Mouse (Mus musculus): Measurements from ENCODE around the gene Ldhal6b. TPM values are rescaled to one million over a fixed set of nuclear protein-coding genes. Genes with fewer than 3 reads are reported as not detected.

Gene Ldhal6b
- polyA plus RNA-seq, 1 experiment from 2014 or later, result not detected

DNA sequence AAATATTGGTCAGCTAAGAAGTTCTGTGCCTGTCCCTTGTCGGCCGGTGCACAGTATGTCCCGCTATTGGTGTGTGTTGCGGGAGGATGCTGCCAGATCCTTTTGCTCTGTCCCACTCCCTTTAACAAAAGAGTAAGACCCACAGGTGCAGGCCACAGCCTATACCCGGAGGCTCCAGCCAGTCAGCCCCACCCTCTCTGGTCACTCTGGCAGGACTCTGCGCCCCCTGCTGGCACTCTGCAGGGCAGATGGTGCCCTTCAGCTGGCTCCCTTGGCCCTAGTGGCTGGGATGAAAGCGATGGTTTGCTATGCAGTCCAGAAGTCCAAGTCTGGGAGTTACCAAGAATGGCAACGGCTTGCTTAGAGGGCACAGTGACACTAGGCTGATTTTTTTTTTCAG, 15.9 kb downstream of the Ldhal6b start:
- Histone ChIP-seq H3K4me1 (ENCODE audit: control insufficient read depth, insufficient read depth, low read length) (no peaks in the 10 kb centered on the region), H3K4me3 (ENCODE audit: low read depth, low read length) (no peak overlapping the region), H3K36me3 (ENCODE audit: control insufficient read depth, insufficient read depth, low read length) (no peaks in the 10 kb centered on the region), H3K9me3 (replicated peaks; ENCODE audit: control insufficient read depth, low read length) (no peaks in the 10 kb centered on the region), H3K9ac (ENCODE audit: low read length) (no peak overlapping the region), H3K4me2 (ENCODE audit: low read length) (no peak overlapping the region), H3K27me3 (replicated peaks; ENCODE audit: control insufficient read depth, insufficient read depth, low read length) (no peaks in the 10 kb centered on the region), H3K27ac (ENCODE audit: low read depth, low read length) (no peak overlapping the region)
- DNase-seq (ENCODE audit: low spot score) (peak; percentile 71), ATAC-seq (peak; percentile 74)
- 20% methylated on average over 8 of the region's 8 CpGs for WGBS

DNA sequence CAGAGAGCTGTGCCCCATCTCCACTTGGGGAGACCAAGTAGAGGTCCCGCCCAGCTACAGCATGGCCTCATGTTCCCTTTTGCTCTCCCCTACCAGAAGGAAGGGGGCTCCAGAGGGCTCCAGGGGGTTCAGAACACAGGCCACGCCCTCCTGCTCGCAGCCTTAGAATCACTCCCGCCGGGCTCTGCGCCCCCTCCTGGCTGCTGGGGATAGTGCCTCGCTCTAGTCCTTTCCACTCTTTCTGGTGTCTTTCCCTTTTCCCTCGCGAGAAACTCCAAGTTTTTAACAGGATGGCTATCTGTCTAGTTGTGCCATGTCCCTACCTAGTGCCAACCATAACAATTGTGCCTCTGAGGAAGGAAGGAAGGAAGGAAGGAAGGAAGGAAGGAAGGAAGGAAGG, 16.5 kb downstream of the Ldhal6b start:
- H3K9me3 ChIP-seq (replicated peaks; ENCODE audit: control insufficient read depth, low read length), result no peaks in the 10 kb centered on the region
- H3K9ac ChIP-seq (ENCODE audit: low read length), result no peak overlapping the region
- ATAC-seq (peak; percentile 62), DNase-seq (ENCODE audit: low spot score) (peak; percentile 72)
- no peaks in the 10 kb centered on the region for H3K4me1 ChIP-seq (ENCODE audit: control insufficient read depth, insufficient read depth, low read length)
- whole genome bisulfite sequencing, result 7% methylated on average over 9 of the region's 9 CpGs
- no peak overlapping the region for H3K4me3 ChIP-seq (ENCODE audit: low read depth, low read length)
- no peaks in the 10 kb centered on the region for H3K36me3 ChIP-seq (ENCODE audit: control insufficient read depth, insufficient read depth, low read length)
- H3K27me3 ChIP-seq (replicated peaks; ENCODE audit: control insufficient read depth, insufficient read depth, low read length), result no peaks in the 10 kb centered on the region
- no peak overlapping the region for H3K27ac ChIP-seq (ENCODE audit: low read depth, low read length)
- 0 out of 2 replicates have a peak overlapping the region, but pooled peaks have one; percentile 16 for H3K4me2 ChIP-seq (ENCODE audit: low read length)

DNA sequence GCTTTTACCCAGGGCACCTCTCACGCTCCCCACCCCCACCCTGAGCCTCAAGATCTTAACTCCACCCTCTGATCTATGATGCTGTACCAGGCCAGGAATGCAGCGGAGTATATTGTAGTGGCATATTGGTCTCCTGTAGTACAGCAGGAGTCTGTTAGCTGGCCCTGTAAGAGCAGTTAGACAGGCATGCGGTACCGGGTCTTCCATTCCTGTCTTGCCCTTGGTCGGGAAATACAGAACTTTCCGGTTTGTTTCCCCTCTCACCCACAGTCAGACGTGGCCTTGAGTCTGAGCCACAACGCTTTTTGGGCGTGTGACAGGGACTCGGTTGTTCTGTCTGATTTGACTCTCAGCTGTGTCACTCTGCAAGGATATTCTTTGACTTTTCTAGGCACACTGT, 17.3 kb downstream of the Ldhal6b start:
- Histone ChIP-seq H3K4me1 (ENCODE audit: control insufficient read depth, insufficient read depth, low read length) (no peaks in the 10 kb centered on the region), H3K9me3 (replicated peaks; ENCODE audit: control insufficient read depth, low read length) (no peaks in the 10 kb centered on the region), H3K27me3 (replicated peaks; ENCODE audit: control insufficient read depth, insufficient read depth, low read length) (no peaks in the 10 kb centered on the region), H3K36me3 (ENCODE audit: control insufficient read depth, insufficient read depth, low read length) (no peaks in the 10 kb centered on the region), H3K27ac (ENCODE audit: low read depth, low read length) (no peak overlapping the region), H3K4me3 (ENCODE audit: low read depth, low read length) (no peak overlapping the region), H3K9ac (ENCODE audit: low read length) (no peak overlapping the region), H3K4me2 (ENCODE audit: low read length) (no peak overlapping the region)
- ATAC-seq (no peak), DNase-seq (ENCODE audit: low spot score) (no peak)
- WGBS, result 88% methylated on average over 10 of the region's 10 CpGs

DNA sequence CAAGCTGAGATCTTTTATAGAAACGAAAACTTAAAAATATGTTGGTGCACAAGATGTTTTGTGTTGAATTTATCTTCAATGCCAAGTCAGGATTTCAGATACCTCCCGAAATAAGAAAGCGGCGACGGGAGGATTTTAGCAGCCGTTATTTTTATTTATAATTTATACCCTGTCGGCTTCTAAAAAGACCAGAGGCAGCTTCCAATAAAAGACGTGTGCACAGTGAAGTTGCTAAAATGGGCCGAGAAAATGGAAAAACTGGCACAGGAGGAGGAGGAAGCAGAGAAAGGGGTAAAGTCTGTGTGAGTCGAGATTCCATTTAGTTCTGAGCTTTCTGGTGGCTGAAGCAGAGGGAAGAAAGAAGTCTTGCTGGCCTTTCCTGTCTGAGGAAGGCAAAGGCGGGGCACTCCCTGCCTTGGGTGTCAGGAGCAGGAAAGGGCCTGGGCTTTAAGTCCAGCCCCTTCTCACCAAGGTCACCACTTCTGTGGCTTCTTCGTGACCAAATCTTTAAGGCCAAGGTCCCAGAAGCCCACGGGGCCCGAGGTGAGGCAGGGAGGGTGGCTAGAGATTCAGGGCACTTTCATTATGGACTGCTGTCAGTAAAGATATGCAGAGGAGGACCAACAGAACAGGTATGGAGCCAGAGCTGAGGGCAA, 18.0 kb downstream of the Ldhal6b start:
- H3K4me3 ChIP-seq (ENCODE audit: low read depth, low read length), result no peak overlapping the region
- H3K4me2 ChIP-seq (ENCODE audit: low read length), result no peak overlapping the region
- 81% methylated on average over 14 of the region's 14 CpGs for WGBS
- ATAC-seq (no peak), DNase-seq (ENCODE audit: low spot score) (no peak)
- H3K4me1 ChIP-seq (ENCODE audit: control insufficient read depth, insufficient read depth, low read length), result no peaks in the 10 kb centered on the region
- no peak overlapping the region for H3K27ac ChIP-seq (ENCODE audit: low read depth, low read length)
- H3K27me3 ChIP-seq (replicated peaks; ENCODE audit: control insufficient read depth, insufficient read depth, low read length), result no peaks in the 10 kb centered on the region
- no peak overlapping the region for H3K9ac ChIP-seq (ENCODE audit: low read length)
- H3K36me3 ChIP-seq (ENCODE audit: control insufficient read depth, insufficient read depth, low read length), result no peaks in the 10 kb centered on the region
- H3K9me3 ChIP-seq (replicated peaks; ENCODE audit: control insufficient read depth, low read length), result no peaks in the 10 kb centered on the region

DNA sequence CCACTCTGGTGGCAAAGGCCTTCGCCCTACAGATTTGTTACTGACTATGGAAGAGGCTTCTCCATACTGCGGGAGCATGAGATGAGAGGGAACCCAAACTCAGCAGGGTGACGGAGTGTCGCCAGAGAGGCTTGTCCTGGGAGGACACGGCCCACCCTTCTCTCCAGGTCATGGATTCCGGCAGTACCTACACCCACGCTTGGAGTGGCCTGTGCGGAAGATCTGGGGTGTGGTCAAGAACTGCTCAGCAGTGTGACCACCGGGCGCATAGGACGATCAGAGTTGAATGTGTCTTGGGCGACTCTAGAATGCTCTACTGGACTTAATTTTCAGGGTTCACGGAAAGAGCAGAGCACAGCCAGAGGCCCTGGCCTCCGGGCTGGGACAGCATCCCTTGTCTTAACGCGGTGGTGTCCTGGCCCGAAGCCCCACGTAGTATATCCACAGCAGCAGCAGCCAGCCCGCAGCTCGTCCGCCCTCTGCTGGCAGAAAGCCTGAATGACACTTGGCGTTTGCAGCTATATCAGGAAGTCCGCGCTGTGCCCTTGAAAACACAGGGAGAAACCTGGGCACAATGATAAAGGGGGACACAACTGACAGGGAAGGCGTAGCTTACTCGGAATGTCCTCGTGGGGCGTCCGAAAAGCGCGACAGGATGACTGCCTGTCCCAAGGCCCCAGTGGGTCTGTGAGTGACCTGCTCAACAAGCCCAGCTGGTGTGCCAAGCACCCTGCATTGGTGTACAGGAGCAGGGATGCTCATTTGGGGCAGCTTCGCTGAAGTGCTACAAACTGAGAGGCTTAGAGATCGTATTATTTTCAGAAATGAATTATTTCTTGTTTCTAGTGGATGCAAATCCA, 21.2 kb downstream of the Ldhal6b start:
- no peaks in the 10 kb centered on the region for H3K36me3 ChIP-seq (ENCODE audit: control insufficient read depth, insufficient read depth, low read length)
- no peak overlapping the region for H3K4me3 ChIP-seq (ENCODE audit: low read depth, low read length)
- no peaks in the 10 kb centered on the region for H3K9me3 ChIP-seq (replicated peaks; ENCODE audit: control insufficient read depth, low read length)
- DNase-seq (ENCODE audit: low spot score), result peak; percentile 91
- no peaks in the 10 kb centered on the region for H3K27me3 ChIP-seq (replicated peaks; ENCODE audit: control insufficient read depth, insufficient read depth, low read length)
- 31% methylated on average over 33 of the region's 33 CpGs for WGBS
- no peaks in the 10 kb centered on the region for H3K4me1 ChIP-seq (ENCODE audit: control insufficient read depth, insufficient read depth, low read length)
- peak; percentile 89 for ATAC-seq
- 0 out of 2 replicates have a peak overlapping the region, but pooled peaks have one; percentile 12 for H3K4me2 ChIP-seq (ENCODE audit: low read length)
- H3K27ac ChIP-seq (ENCODE audit: low read depth, low read length), result no peak overlapping the region
- H3K9ac ChIP-seq (ENCODE audit: low read length), result 0 out of 2 replicates have a peak overlapping the region, but pooled peaks have one; percentile 25

DNA sequence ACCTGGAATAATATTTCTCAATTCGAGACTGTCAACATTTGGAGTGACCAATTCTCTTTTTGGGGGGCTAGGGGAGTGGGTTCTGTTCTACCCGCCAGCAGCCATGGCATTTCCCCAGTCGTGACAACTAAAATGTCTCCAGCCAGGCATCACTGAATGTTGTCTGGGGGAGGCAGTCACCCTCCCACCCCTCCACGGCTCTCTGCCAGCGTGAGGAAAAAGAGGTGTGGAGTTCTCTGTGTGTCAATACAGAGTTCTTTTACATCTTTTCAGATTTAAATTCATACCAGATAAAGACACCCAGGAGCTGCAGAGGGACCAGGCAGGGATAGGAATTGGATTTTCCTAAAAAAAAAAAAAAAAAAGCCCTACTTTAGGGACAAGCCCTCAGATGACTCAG, 22.4 kb downstream of the Ldhal6b start:
- H3K4me3 ChIP-seq (ENCODE audit: low read depth, low read length), result no peak overlapping the region
- WGBS, result 62% methylated on average over 5 of the region's 5 CpGs
- ATAC-seq (no peak), DNase-seq (ENCODE audit: low spot score) (no peak)
- no peaks in the 10 kb centered on the region for H3K9me3 ChIP-seq (replicated peaks; ENCODE audit: control insufficient read depth, low read length)
- H3K4me1 ChIP-seq (ENCODE audit: control insufficient read depth, insufficient read depth, low read length), result no peaks in the 10 kb centered on the region; the same call in 1 of the 2 replicates
- no peaks in the 10 kb centered on the region for H3K27me3 ChIP-seq (replicated peaks; ENCODE audit: control insufficient read depth, insufficient read depth, low read length)
- no peak overlapping the region for H3K9ac ChIP-seq (ENCODE audit: low read length)
- no peak overlapping the region for H3K27ac ChIP-seq (ENCODE audit: low read depth, low read length)
- no peaks in the 10 kb centered on the region for H3K36me3 ChIP-seq (ENCODE audit: control insufficient read depth, insufficient read depth, low read length)
- H3K4me2 ChIP-seq (ENCODE audit: low read length), result no peak overlapping the region

DNA sequence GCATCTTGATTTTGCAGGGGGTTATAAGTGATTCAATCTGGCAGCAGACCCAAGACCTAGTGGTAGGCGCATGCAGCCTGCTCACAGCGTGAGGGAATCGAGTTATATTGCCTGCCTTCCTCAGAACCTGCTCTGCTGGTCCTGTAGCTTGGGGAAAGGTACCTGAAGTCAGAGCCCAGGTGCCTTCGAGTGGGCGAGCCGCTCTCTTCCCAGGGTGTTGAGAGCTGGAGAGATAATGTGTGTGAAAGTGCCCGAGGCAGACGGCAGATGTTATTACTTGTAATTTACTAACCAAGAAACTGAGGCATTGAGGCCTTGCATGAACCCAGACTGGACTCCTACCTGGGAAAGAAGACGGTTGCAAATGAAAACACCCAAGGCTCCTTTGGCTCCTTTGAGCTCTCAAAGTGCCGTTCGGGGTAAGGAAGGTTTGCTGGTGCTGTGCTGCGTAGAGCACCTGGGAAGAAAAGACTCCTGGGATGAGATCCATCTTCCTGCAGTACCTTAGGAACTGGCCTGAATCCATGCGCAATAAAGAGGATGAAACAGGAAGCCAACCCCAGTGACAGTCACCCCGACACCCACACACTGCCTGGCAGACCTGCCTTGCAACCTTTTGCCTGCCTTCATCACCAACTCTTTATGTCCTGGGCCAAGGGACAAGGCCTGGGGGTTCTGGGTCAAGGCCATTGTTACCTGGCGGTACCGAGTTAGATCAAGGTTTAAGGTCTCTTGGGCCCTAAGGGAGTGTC, 22.9 kb downstream of the Ldhal6b start:
- Histone ChIP-seq H3K27me3 (replicated peaks; ENCODE audit: control insufficient read depth, insufficient read depth, low read length) (no peaks in the 10 kb centered on the region), H3K4me2 (ENCODE audit: low read length) (no peak overlapping the region), H3K4me3 (ENCODE audit: low read depth, low read length) (no peak overlapping the region), H3K4me1 (ENCODE audit: control insufficient read depth, insufficient read depth, low read length) (peaks cover 1% of the 10 kb centered on the region; the same call in 1 of the 2 replicates), H3K36me3 (ENCODE audit: control insufficient read depth, insufficient read depth, low read length) (no peaks in the 10 kb centered on the region), H3K9ac (ENCODE audit: low read length) (no peak overlapping the region), H3K9me3 (replicated peaks; ENCODE audit: control insufficient read depth, low read length) (no peaks in the 10 kb centered on the region), H3K27ac (ENCODE audit: low read depth, low read length) (no peak overlapping the region)
- DNase-seq (ENCODE audit: low spot score), result no peak
- WGBS, result 90% methylated on average over 16 of the region's 16 CpGs
- no peak for ATAC-seq

DNA sequence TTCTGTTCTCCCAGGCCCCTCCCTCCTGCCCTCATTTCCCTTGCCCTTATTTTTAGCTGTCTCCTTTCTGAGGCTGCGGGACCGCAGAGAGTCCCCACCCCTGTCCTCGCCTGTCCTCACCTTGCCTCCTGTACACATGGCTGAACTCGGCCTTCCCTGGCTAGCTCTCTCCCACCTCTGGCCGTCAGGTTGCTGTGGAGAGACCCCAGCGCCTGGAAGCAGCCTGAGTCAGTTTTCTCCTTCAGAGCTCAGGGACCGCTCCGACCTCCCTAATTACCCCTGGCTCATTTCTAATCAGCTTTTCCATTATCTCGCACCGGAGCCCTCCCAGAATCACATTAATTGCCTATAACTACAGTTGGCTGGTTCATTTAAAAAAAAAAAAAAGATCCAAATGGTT, 27.9 kb downstream of the Ldhal6b start:
- H3K27ac ChIP-seq (ENCODE audit: low read depth, low read length), result 0 out of 2 replicates have a peak overlapping the region, but pooled peaks have one; percentile 9
- no peaks in the 10 kb centered on the region for H3K36me3 ChIP-seq (ENCODE audit: control insufficient read depth, insufficient read depth, low read length)
- no peaks in the 10 kb centered on the region for H3K9me3 ChIP-seq (replicated peaks; ENCODE audit: control insufficient read depth, low read length)
- H3K4me3 ChIP-seq (ENCODE audit: low read depth, low read length), result no peak overlapping the region
- DNase-seq (ENCODE audit: low spot score) (peak; percentile 28), ATAC-seq (no peak)
- WGBS, result 16% methylated on average over 10 of the region's 10 CpGs
- 0 out of 2 replicates have a peak overlapping the region, but pooled peaks have one; percentile 25 for H3K9ac ChIP-seq (ENCODE audit: low read length)
- no peaks in the 10 kb centered on the region for H3K27me3 ChIP-seq (replicated peaks; ENCODE audit: control insufficient read depth, insufficient read depth, low read length)
- no peak overlapping the region for H3K4me2 ChIP-seq (ENCODE audit: low read length)
- H3K4me1 ChIP-seq (ENCODE audit: control insufficient read depth, insufficient read depth, low read length), result peaks cover 2% of the 10 kb centered on the region; the same call in 1 of the 2 replicates

Measured in forebrain, embryonic 14.5 days (tissue).